Mouse (Mus musculus): ENCODE data around the gene Hist1h2ab.
"Not testable (repeated sequence)": the region's sequence is repeated elsewhere in the genome, so short reads cannot be mapped to it uniquely, and the experiment has no call there.

The Hist1h2ab gene

GRCm38 (mm10) chr13:23750839-23751477, at the start of gene Hist1h2ab:
TSS of gene Hist1h2ab (plus strand) at chr13:23751126.
- peak; percentile 89 for DNase-seq (ENCODE audit: low read depth, low spot score)

- no peak for DNase-seq (ENCODE audit: low read depth, low spot score)
Measured at GRCm38 (mm10) chr13:23702220-23702619, 48.7 kb upstream of the Hist1h2ab start.

GRCm38 (mm10) chr13:23702801-23703200, 48.1 kb upstream of the Hist1h2ab start:
- not testable (repeated sequence) for DNase-seq (ENCODE audit: low read depth, low spot score)

GRCm38 (mm10) chr13:23705751-23706356, 45.1 kb upstream of the Hist1h2ab start:
- DNase-seq (ENCODE audit: low read depth, low spot score) = peak; percentile 54

- no peak for DNase-seq (ENCODE audit: low read depth, low spot score)
Measured at GRCm38 (mm10) chr13:23706771-23707170, 44.2 kb upstream of the Hist1h2ab start.

GRCm38 (mm10) chr13:23708041-23708440, 42.9 kb upstream of the Hist1h2ab start:
- no peak for DNase-seq (ENCODE audit: low read depth, low spot score)

GRCm38 (mm10) chr13:23708654-23709053, 42.3 kb upstream of the Hist1h2ab start:
- no peak for DNase-seq (ENCODE audit: low read depth, low spot score)

- DNase-seq (ENCODE audit: low read depth, low spot score) = no peak
Measured at GRCm38 (mm10) chr13:23709714-23710373, 41.1 kb upstream of the Hist1h2ab start.

GRCm38 (mm10) chr13:23710374-23711089, 40.4 kb upstream of the Hist1h2ab start, which contains the start of gene Hfe:
TSS of gene Hfe (minus strand) at chr13:23710854.
- peak; percentile 52 for DNase-seq (ENCODE audit: low read depth, low spot score)

GRCm38 (mm10) chr13:23716261-23717042, 34.5 kb upstream of the Hist1h2ab start:
- no peak for DNase-seq (ENCODE audit: low read depth, low spot score)

- DNase-seq (ENCODE audit: low read depth, low spot score) = no peak
Measured at GRCm38 (mm10) chr13:23717176-23717575, 33.8 kb upstream of the Hist1h2ab start.

- not testable (repeated sequence) for DNase-seq (ENCODE audit: low read depth, low spot score)
Measured at GRCm38 (mm10) chr13:23717593-23718245, 33.2 kb upstream of the Hist1h2ab start.

GRCm38 (mm10) chr13:23724239-23724638, 26.7 kb upstream of the Hist1h2ab start:
- DNase-seq (ENCODE audit: low read depth, low spot score) = no peak

- no peak for DNase-seq (ENCODE audit: low read depth, low spot score)
Measured at GRCm38 (mm10) chr13:23725213-23725612, 25.7 kb upstream of the Hist1h2ab start.

- DNase-seq (ENCODE audit: low read depth, low spot score) = no peak
Measured at GRCm38 (mm10) chr13:23728472-23729191, 22.3 kb upstream of the Hist1h2ab start.

GRCm38 (mm10) chr13:23729192-23729525, 21.8 kb upstream of the Hist1h2ab start:
- DNase-seq (ENCODE audit: low read depth, low spot score) = no peak

- no peak for DNase-seq (ENCODE audit: low read depth, low spot score)
Measured at GRCm38 (mm10) chr13:23729706-23730105, 21.2 kb upstream of the Hist1h2ab start.

GRCm38 (mm10) chr13:23730479-23730878, 20.4 kb upstream of the Hist1h2ab start:
- no peak for DNase-seq (ENCODE audit: low read depth, low spot score)

GRCm38 (mm10) chr13:23732156-23732804, 18.6 kb upstream of the Hist1h2ab start:
- peak; percentile 46 for DNase-seq (ENCODE audit: low read depth, low spot score)

GRCm38 (mm10) chr13:23737091-23737490, 13.8 kb upstream of the Hist1h2ab start:
- DNase-seq (ENCODE audit: low read depth, low spot score) = no peak

All from A20 (cell line).